Mouse (Mus musculus) right cerebral cortex, postnatal 25 days (tissue): ENCODE results near the gene Sympk.

ENCODE experiments used
- DNase-seq: peaks from one replicate; pipeline ENCODE4 v3.0.0; 2022

Gene Sympk

DNA sequence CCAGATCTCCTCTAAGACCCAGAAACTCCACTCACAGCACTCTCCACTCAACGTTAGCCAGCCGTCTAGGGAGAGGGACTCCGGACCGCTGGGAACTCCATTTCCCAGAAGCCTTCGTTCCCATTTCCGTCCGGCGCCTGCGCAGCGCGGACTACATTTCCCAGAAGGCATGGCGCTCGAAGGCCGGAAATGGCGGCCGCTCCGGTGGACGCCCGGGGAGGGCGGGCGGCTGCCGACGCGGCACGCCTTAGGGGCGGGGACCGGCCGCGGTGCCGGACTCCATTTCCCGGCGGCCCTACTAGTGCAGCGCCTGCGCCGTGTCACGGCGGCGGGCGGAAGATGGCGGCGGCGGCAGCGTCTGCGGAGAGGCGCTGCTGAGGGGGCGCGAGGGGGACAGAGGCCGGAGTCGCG is at the start of gene Sympk:
Gene Sympk (plus strand): TSS at position 282 of the 411 bp plus-strand sequence.
- peak; percentile 97 for DNase-seq

DNA sequence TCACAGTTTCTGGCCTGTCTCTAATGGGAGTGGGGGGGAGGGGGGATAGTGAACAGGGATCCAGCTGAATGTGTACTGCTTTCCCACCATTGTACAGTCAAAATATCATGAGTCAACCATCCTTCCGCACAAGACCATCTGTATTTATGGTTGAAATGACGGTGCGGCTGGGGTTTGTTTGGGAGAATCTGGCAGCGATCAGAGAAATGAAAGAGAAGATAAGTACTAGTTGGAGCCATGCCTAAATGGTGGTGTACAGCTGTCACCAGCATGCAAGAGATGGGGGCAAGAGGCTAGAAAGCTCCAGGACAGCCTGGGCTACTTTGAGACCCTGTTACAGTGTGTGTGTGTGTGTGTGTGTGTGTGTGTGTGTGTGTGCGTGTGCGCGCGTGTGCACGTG is 45.8 kb upstream of the Sympk start:
- DNase-seq, result no peak

DNA sequence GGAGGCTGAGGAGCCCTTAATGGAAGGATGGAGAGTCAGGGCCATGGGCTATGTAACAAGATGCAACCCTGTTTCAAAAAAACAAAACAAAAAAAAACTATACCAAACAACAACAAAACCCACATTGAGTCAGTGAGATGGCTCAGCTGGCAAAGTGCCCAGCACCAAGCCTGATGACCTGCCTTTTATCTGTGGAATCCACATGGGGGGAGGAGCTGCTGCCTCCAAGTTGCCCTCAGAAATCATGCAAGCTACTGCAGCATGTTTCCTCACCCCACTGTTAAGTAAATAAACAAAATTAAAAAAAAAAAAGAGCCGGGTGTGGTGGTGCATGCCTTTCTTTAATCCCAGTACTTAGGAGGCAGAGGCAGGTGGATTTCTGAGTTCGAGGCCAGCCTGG is 37.7 kb upstream of the Sympk start:
- DNase-seq, result no peak

- DNase-seq, result no peak
These were observed 37.1 kb upstream of the Sympk start, which contains the start of gene Nanos2 for GRCm38 (mm10) chr7:18987100-18987499. Gene Nanos2 (plus strand): TSS chr7:18987400.

DNA sequence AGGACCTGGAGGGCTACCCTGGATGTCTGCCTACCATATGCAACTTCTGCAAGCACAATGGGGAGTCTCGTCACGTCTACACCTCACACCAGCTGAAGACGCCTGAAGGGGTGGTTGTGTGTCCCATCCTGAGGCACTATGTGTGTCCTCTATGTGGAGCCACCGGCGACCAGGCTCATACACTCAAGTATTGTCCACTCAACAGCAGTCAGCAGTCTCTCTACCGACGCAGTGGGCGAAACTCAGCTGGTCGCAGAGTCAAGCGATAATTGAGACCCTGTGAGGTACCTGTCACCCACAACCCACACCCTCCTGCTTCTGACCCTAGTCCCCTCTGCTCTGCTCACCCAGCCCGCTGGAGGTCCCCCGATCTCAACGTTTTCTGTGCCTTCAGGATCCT is 36.4 kb upstream of the Sympk start:
- no peak for DNase-seq

GRCm38 (mm10) chr7:18988780-18989179 is 35.4 kb upstream of the Sympk start:
- no peak for DNase-seq

- peak; percentile 19 for DNase-seq
These were observed 34.2 kb upstream of the Sympk start for GRCm38 (mm10) chr7:18989995-18990394.

GRCm38 (mm10) chr7:18990601-18991295 is 33.4 kb upstream of the Sympk start, which contains the start of gene Mypop:
Gene Mypop (plus strand): TSS chr7:18991245.
- peak; percentile 100 for DNase-seq

- DNase-seq, result peak; percentile 60
These were observed 32.4 kb upstream of the Sympk start for GRCm38 (mm10) chr7:18991660-18992293.

GRCm38 (mm10) chr7:18992294-18992675 is 31.9 kb upstream of the Sympk start:
- no peak for DNase-seq

- no peak for DNase-seq
These were observed 31.1 kb upstream of the Sympk start for GRCm38 (mm10) chr7:18993036-18993435.

GRCm38 (mm10) chr7:18998835-18999234 is 25.3 kb upstream of the Sympk start:
- no peak for DNase-seq

DNA sequence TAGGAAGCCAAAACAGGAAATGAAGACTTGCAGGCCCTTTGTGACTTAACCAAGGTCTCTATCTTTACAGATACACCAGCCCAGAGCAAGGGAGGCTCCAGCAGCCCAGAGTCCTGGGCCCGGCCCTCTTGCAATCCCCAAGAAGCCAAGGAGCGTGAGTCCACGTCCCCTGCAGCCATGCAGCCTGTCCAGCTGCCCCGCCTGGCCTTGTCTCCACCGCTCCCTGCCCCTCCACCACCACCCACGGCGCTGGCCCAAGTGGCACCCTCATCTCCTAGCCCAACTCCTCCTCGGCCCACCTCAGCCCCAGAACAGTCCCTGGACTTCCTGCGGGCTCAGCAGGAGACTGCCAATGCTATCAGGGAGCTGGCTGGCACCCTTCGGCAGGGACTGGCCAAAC is 23.8 kb upstream of the Sympk start:
- DNase-seq, result no peak

- DNase-seq, result peak; percentile 26
These were observed 22.9 kb upstream of the Sympk start for GRCm38 (mm10) chr7:19001066-19001806.

DNA sequence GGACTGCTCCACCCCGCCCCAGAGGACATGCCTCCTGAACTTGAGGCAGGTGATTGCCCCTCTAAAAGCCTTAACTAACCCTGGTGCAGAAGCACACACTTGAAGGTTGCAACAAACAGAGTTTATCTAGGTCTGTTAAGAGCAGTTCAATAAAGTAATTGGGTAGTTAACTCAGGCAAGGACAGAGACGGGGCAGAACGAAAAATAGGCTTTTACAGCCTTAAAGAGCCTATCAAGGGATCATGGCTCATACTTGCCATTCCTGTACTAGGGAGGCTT is 22.4 kb upstream of the Sympk start:
- no peak for DNase-seq

DNA sequence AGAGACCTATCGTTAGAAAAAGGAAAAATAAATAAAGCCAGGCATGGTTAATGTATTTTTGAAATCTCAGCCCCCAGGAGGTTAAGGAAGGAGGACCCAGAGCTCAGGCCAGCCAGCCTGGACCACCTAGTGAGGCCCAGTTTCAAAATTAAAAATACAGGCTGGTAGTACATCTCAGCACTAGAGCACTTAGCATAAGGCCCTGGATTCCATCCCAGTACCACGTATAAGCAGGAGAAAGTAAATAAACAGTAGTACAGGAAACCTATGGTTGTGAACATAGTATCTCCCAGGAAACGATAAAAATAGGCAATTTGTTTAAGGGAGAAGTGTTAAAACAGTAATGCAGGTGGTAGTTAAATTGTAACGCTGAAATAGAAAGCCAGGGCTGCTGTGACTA is 22.1 kb upstream of the Sympk start:
- no peak for DNase-seq

GRCm38 (mm10) chr7:19002848-19003498 is 21.2 kb upstream of the Sympk start:
- peak; percentile 80 for DNase-seq

DNA sequence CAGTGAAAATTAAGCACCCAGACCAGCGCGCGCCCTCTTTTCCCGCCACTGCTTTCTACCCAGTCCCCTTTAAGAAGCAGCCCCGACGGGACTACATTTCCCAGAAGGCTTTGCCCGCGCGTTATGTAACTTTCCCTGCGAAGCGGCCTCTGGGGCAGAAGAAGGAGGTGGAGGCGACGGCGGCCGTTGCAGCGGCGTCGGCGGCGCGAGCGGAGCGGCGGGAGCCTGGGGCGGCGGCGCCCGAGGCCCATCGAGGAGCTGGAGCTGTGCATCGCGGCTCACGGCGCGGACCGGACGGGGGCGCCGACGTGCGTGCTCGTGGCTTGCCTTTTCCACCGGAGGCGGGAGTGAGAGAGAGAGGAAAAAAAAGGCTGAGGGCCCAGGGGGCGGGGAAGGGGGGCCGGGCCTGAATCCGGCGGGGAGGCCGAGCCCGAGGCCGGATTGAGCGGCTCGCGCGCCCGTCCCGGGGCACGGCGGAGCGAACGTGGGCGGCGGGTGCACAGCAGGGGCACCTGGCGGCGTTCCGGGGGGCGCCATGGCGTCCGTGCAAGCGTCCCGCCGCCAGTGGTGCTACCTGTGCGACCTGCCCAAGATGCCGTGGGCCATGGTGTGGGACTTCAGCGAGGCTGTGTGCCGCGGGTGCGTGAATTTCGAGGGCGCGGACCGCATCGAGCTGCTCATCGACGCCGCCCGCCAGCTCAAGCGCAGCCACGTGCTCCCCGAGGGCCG is 20.1 kb upstream of the Sympk start, which contains the start of gene Irf2bp1:
Gene Irf2bp1 (plus strand): TSS at position 143 of the 729 bp plus-strand sequence.
- peak; percentile 95 for DNase-seq

GRCm38 (mm10) chr7:19004631-19005079 is 19.5 kb upstream of the Sympk start:
- DNase-seq, result peak; percentile 48

- no peak for DNase-seq
These were observed 18.6 kb upstream of the Sympk start for GRCm38 (mm10) chr7:19005417-19006121.

GRCm38 (mm10) chr7:19006476-19006875 is 17.7 kb upstream of the Sympk start:
- DNase-seq, result peak; percentile 76
